Comparison of ENCODE assay signal across 13 mouse cellular contexts in the genomic region with DNA sequence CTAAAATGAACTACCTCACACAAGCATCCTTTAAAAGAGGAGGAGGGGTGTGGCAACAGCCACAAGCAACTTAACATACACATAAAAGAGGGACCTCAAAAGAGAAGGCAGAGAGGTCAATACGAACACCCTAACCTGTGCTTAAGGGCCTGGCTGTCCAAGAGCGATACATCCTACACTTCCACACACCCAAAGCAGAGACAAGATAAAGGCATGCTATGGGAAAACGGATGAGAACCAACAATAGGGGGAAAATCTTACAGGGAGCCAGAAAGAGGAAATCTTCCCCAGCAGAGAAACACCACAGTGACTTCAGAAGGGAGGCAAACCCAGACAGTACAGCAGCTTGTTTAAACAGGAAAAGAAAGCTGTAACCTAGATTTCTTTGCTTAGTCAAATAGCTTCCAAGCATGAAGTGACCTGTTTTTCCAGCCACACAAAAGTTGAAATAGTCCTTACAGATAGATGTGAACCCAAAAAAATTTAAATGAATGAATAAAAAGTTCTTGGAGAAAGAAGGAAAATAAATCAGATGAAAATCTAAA. TPM values are rescaled to one million over a fixed set of nuclear protein-coding genes. Genes with fewer than 3 reads are reported as not detected.
DNase-seq lines count a peak whose midpoint lies in the region; ATAC-seq and TF ChIP-seq lines count a peak whose summit lies in the region.
"Had no signal": no experiment of that assay in that cellular context is flagged by ENCODE, and none has a peak within 500 bp of the region (broad histone marks: within the 10 kb centered on the region; RNA-seq: fewer than 3 reads in every experiment).

No protein-coding gene starts in this region.

- H3K27me3 ChIP-seq in embryonic facial prominence, embryonic 12.5 days = no peaks in the 10 kb centered on the region
- H3K27me3 ChIP-seq in embryonic facial prominence, embryonic 10.5 days (replicated peaks; ENCODE audit: low read depth, poor library complexity, severe bottlenecking) = no peaks in the 10 kb centered on the region
- H3K27me3 ChIP-seq in stomach, embryonic 15.5 days (replicated peaks) = no peaks in the 10 kb centered on the region
- H3K27me3 ChIP-seq in forebrain, embryonic 11.5 days (ENCODE audit: control insufficient read depth, insufficient read depth, low read length) = no peaks in the 10 kb centered on the region
- H3K27me3 ChIP-seq: intestine, embryonic 15.5 days had no signal

- no peak for DNase-seq in embryonic facial prominence, embryonic 10.5 days (ENCODE audit: low spot score)
- no peak for DNase-seq in layer of hippocampus, adult 2 months (ENCODE audit: low spot score in 2 of 2)
- DNase-seq in layer of hippocampus, postnatal 36 days = no peak
- peak; percentile 7 to 19 for DNase-seq in CD8-positive naive resting alpha-beta T cell, adult 2 months (ENCODE audit: low read depth in 2 of 2, low spot score in 2 of 2)
- no peak for DNase-seq in spleen, postnatal 14 days (ENCODE audit: low spot score in 2 of 2)
- no peak for DNase-seq in forebrain, embryonic 11.5 days (ENCODE audit: low spot score)
- DNase-seq: cerebellum, adult 11-12 months; kidney, postnatal 14 days had no signal

- H3K4me2 ChIP-seq in embryonic facial prominence, embryonic 12.5 days (replicated peaks) = no peak overlapping the region
- no peak overlapping the region for H3K4me2 ChIP-seq in stomach, embryonic 15.5 days
- no peak overlapping the region for H3K4me2 ChIP-seq in forebrain, embryonic 11.5 days (ENCODE audit: low read depth, low read length, severe bottlenecking)
- H3K4me2 ChIP-seq: intestine, embryonic 15.5 days had no signal

- WGBS in embryonic facial prominence, embryonic 12.5 days = 68% methylated on average over 3 of the region's 3 CpGs
- 61% methylated on average over 3 of the region's 3 CpGs for WGBS in embryonic facial prominence, embryonic 10.5 days
- 67% methylated on average over 3 of the region's 3 CpGs for WGBS in stomach, embryonic 15.5 days
- 69% methylated on average over 3 of the region's 3 CpGs for WGBS in forebrain, embryonic 11.5 days

- no peak overlapping the region for H3K4me3 ChIP-seq in embryonic facial prominence, embryonic 12.5 days
- H3K4me3 ChIP-seq in embryonic facial prominence, embryonic 10.5 days = no peak overlapping the region
- no peak overlapping the region for H3K4me3 ChIP-seq in layer of hippocampus, adult 2 months
- no peak overlapping the region for H3K4me3 ChIP-seq in stomach, embryonic 15.5 days (replicated peaks)
- no peak overlapping the region for H3K4me3 ChIP-seq in forebrain, embryonic 11.5 days (ENCODE audit: low read depth, low read length)
- H3K4me3 ChIP-seq: forebrain, embryonic 10.5 days; intestine, embryonic 15.5 days; myocyte had no signal

- no peak for ATAC-seq in embryonic facial prominence, embryonic 12.5 days (ENCODE audit: insufficient number of reproducible peaks, insufficient read depth, low FRiP score, low TSS enrichment)
- no peak for ATAC-seq in stomach, embryonic 15.5 days (ENCODE audit: insufficient read depth, low FRiP score, low read depth)
- no peak for ATAC-seq in forebrain, embryonic 11.5 days (replicated peaks; ENCODE audit: low FRiP score)
- ATAC-seq: intestine, embryonic 15.5 days had no signal

- H3K9ac ChIP-seq in embryonic facial prominence, embryonic 12.5 days = no peak overlapping the region
- H3K9ac ChIP-seq in stomach, embryonic 15.5 days = no peak overlapping the region
- no peak overlapping the region for H3K9ac ChIP-seq in forebrain, embryonic 11.5 days (ENCODE audit: low read length)
- H3K9ac ChIP-seq: intestine, embryonic 15.5 days had no signal

- TF ChIP-seq CTCF in layer of hippocampus, adult 2 months (conservative IDR thresholded peaks at IDR 0.05) = no peak

- H3K9me3 ChIP-seq in embryonic facial prominence, embryonic 12.5 days = no peaks in the 10 kb centered on the region
- no peaks in the 10 kb centered on the region for H3K9me3 ChIP-seq in embryonic facial prominence, embryonic 10.5 days
- no peaks in the 10 kb centered on the region for H3K9me3 ChIP-seq in stomach, embryonic 15.5 days
- no peaks in the 10 kb centered on the region for H3K9me3 ChIP-seq in forebrain, embryonic 11.5 days (ENCODE audit: control insufficient read depth, low read length)
- H3K9me3 ChIP-seq: forebrain, embryonic 10.5 days; intestine, embryonic 15.5 days had no signal

- 0 out of 2 replicates have a peak, but pooled peaks cover 4% of the 10 kb centered on the region for H3K4me1 ChIP-seq in embryonic facial prominence, embryonic 12.5 days
- peaks cover 11% of the 10 kb centered on the region for H3K4me1 ChIP-seq in embryonic facial prominence, embryonic 10.5 days
- H3K4me1 ChIP-seq in stomach, embryonic 15.5 days = no peaks in the 10 kb centered on the region; the same call in 1 of the 2 replicates
- no peaks in the 10 kb centered on the region for H3K4me1 ChIP-seq in forebrain, embryonic 11.5 days (replicated peaks; ENCODE audit: control insufficient read depth, insufficient read depth, low read length)
- H3K4me1 ChIP-seq: intestine, embryonic 15.5 days had no signal

- H3K27ac ChIP-seq in embryonic facial prominence, embryonic 12.5 days = 0 out of 2 replicates have a peak overlapping the region, but pooled peaks have one; percentile 36
- no peak overlapping the region for H3K27ac ChIP-seq in embryonic facial prominence, embryonic 10.5 days (replicated peaks)
- H3K27ac ChIP-seq in layer of hippocampus, adult 2 months = peak overlapping the region; percentile 54; the same call in 1 of the 2 replicates
- peak overlapping the region; percentile 66; the same call in 1 of the 2 replicates for H3K27ac ChIP-seq in stomach, embryonic 15.5 days
- H3K27ac ChIP-seq in forebrain, embryonic 11.5 days (ENCODE audit: low read depth, low read length) = no peak overlapping the region
- H3K27ac ChIP-seq: forebrain, embryonic 10.5 days; intestine, embryonic 15.5 days had no signal

- no peaks in the 10 kb centered on the region for H3K36me3 ChIP-seq in embryonic facial prominence, embryonic 12.5 days
- H3K36me3 ChIP-seq in embryonic facial prominence, embryonic 10.5 days (replicated peaks) = no peaks in the 10 kb centered on the region
- H3K36me3 ChIP-seq in stomach, embryonic 15.5 days = no peaks in the 10 kb centered on the region
- H3K36me3 ChIP-seq in forebrain, embryonic 11.5 days (ENCODE audit: control insufficient read depth, insufficient read depth, low read length) = no peaks in the 10 kb centered on the region; the same call in 1 of the 2 replicates
- H3K36me3 ChIP-seq: forebrain, embryonic 10.5 days; intestine, embryonic 15.5 days had no signal

RNA-seq across cellular contexts. Expression of a gene that starts 17.8 kb away (rescaled TPM):
- polyA plus RNA-seq in embryonic facial prominence, embryonic 12.5 days (2016; fragmentation: Nextera tagmentation; extraction: Ambion mirVana) = 15.8 and 16.2 TPM in 2 replicates
- 18.0 and 18.1 TPM in 2 replicates for polyA plus RNA-seq in embryonic facial prominence, embryonic 10.5 days (2016; fragmentation: Nextera tagmentation; extraction: Ambion mirVana)
- total RNA-seq in layer of hippocampus, adult 2 months (2021) = 1 to 10 TPM; 1.7 to 1.9 TPM
- 1 to 10 TPM; 1.6 to 1.8 TPM for total RNA-seq in layer of hippocampus, postnatal 36 days (2021)
- polyA plus RNA-seq in stomach, embryonic 15.5 days (2015; fragmentation: Nextera tagmentation; extraction: Ambion mirVana) = 13.9 and 16.1 TPM in 2 replicates
- polyA plus RNA-seq in forebrain, embryonic 11.5 days (2014; fragmentation: Nextera tagmentation; extraction: Ambion mirVana) = 14.2 and 16.5 TPM in 2 replicates

Comparison
In these comparisons a context has a peak if more than half of its experiments do, and no peak if none do; other contexts are left out.
1. H3K27ac ChIP-seq: peak in embryonic facial prominence, embryonic 12.5 days (single experiment), layer of hippocampus, adult 2 months (single experiment) and stomach, embryonic 15.5 days (single experiment); none in embryonic facial prominence, embryonic 10.5 days (single experiment) and forebrain, embryonic 11.5 days (single experiment).
2. DNase-seq: peak in CD8-positive naive resting alpha-beta T cell, adult 2 months (2 of 2); none in embryonic facial prominence, embryonic 10.5 days (single experiment), layer of hippocampus, adult 2 months (0 of 2), layer of hippocampus, postnatal 36 days (0 of 2), spleen, postnatal 14 days (0 of 2) and forebrain, embryonic 11.5 days (single experiment).